Mouse (Mus musculus) megakaryocyte, embryonic 14.5 days (primary cell): ENCODE results near the gene Trpc1. TPM values are rescaled to one million over a fixed set of nuclear protein-coding genes. Genes with fewer than 3 reads are reported as not detected.

Experiments
- H3K27me3 ChIP-seq: replicated peaks from 2 replicates; pipeline ENCODE3; 2012; ENCODE audit warnings: inconsistent platforms
- H3K36me3 ChIP-seq: replicated peaks from 2 replicates; pipeline ENCODE3; 2012; ENCODE audit warnings: low read length, inconsistent platforms, mixed read lengths
- H3K4me1 ChIP-seq: 2 replicates; pipeline ENCODE4 v1.6.1; 2012; ENCODE audit warnings: inconsistent platforms
- H3K4me3 ChIP-seq: replicated peaks from 2 replicates; pipeline ENCODE3; 2012; ENCODE audit warnings: moderate library complexity, mild to moderate bottlenecking, inconsistent platforms
- H3K9me3 ChIP-seq: 2 replicates; pipeline ENCODE4 v1.6.1; 2012; ENCODE audit warnings: inconsistent platforms
- FLI1 ChIP-seq: IDR thresholded peaks from 2 replicates; pipeline ENCODE4 v1.6.1; 2012; ENCODE audit warnings: low read length, inconsistent platforms, mixed read lengths
- GATA1 ChIP-seq: IDR thresholded peaks from 3 replicates; pipeline ENCODE4 v1.6.1; 2012; ENCODE audit warnings: mixed read lengths, low read length, inconsistent platforms, borderline replicate concordance
- polyA plus RNA-seq: library from polyadenylated mRNA; stranded (reverse); fragments of >175 nt; gene quantifications from 2 replicates; pipeline ENCODE4 v1.2.3, GENCODE M21; 2012; ENCODE audit warnings: low replicate concordance; ENCODE audit not compliant: insufficient read depth

Trpc1 gene
- polyA plus RNA-seq, 1 experiment: 1.4 TPM

GRCm38 (mm10) chr9:95699273-95699672, 50.9 kb downstream of the Trpc1 start:
- Histone ChIP-seq H3K4me3 (no peak overlapping the region), H3K27me3 (peaks cover 8% of the 10 kb centered on the region), H3K9me3 (0 out of 2 replicates have a peak, but pooled peaks cover 3% of the 10 kb centered on the region), H3K4me1 (peaks cover 24% of the 10 kb centered on the region), H3K36me3 (peaks cover 5% of the 10 kb centered on the region)
- no peak for TF ChIP-seq GATA1
- TF ChIP-seq FLI1: no peak

DNA sequence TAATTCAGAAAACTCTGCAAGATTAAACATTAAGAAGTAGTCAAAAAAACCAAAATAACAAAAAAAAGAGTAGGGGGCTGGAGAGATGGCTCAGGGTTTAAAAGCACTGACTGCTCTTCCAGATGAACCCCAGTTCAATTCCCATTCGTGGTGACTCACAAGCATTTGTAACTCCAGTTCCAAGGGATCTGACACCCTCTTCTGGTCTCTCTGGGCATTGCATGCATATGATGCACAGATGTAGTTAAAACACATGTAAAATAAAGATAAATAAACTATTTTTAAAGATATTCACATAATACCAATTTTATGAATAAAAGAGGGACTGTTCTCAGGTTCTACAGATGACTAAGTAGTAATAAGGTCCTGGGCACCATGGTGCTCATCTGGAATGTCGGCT, 52.4 kb downstream of the Trpc1 start:
- Histone ChIP-seq H3K4me3 (no peak overlapping the region), H3K27me3 (peaks cover 8% of the 10 kb centered on the region), H3K9me3 (0 out of 2 replicates have a peak, but pooled peaks cover 3% of the 10 kb centered on the region), H3K4me1 (peaks cover 27% of the 10 kb centered on the region), H3K36me3 (peaks cover 3% of the 10 kb centered on the region)
- TF ChIP-seq FLI1 (no peak), GATA1 (no peak)

- TF ChIP-seq FLI1 (no peak), GATA1 (no peak)
- Histone ChIP-seq H3K27me3 (peaks cover 9% of the 10 kb centered on the region), H3K36me3 (peaks cover 3% of the 10 kb centered on the region), H3K4me3 (no peak overlapping the region), H3K4me1 (peaks cover 27% of the 10 kb centered on the region), H3K9me3 (0 out of 2 replicates have a peak, but pooled peaks cover 3% of the 10 kb centered on the region)
Observed at GRCm38 (mm10) chr9:95696581-95696980, 53.6 kb downstream of the Trpc1 start.

DNA sequence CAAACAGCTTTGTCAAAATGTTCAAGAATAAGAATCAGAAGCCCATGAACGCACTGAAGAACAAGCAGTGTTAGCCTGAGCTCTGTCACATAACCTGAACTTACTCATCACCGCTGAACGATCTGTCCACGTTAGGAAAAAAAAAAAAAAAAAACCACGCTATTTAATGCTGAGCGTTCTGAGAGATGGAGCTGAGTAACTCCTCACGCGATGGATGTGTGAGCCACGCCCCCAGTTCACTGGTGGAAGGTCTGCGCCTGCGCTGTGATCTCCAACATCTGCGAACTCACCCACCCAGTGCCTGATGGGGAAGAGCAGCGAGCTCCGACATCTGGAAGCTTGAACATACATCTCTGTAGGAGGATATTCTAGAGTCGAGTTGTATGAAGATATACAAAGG, 55.2 kb downstream of the Trpc1 start:
- Histone ChIP-seq H3K36me3 (no peaks in the 10 kb centered on the region), H3K9me3 (no peaks in the 10 kb centered on the region), H3K4me3 (no peak overlapping the region), H3K4me1 (peaks cover 24% of the 10 kb centered on the region), H3K27me3 (peaks cover 14% of the 10 kb centered on the region)
- TF ChIP-seq GATA1 (no peak), FLI1 (no peak)

- no peak for TF ChIP-seq FLI1
Observed at GRCm38 (mm10) chr9:95694526-95694925, 55.6 kb downstream of the Trpc1 start.

GRCm38 (mm10) chr9:95693528-95694100, 56.6 kb downstream of the Trpc1 start:
- H3K27me3 ChIP-seq: peaks cover 14% of the 10 kb centered on the region
- TF ChIP-seq FLI1: no peak
- no peak for TF ChIP-seq GATA1
- H3K4me3 ChIP-seq: no peak overlapping the region
- H3K4me1 ChIP-seq: peaks cover 23% of the 10 kb centered on the region
- H3K9me3 ChIP-seq: peaks cover 13% of the 10 kb centered on the region
- H3K36me3 ChIP-seq: no peaks in the 10 kb centered on the region

More at GRCm38 (mm10) chr9:95694526-95694925, 55.6 kb downstream of the Trpc1 start:
- Histone ChIP-seq H3K4me3 (peak overlapping the region; percentile 57), H3K9me3 (peaks cover 4% of the 10 kb centered on the region), H3K36me3 (no peaks in the 10 kb centered on the region), H3K4me1 (peaks cover 26% of the 10 kb centered on the region), H3K27me3 (peaks cover 14% of the 10 kb centered on the region)

DNA sequence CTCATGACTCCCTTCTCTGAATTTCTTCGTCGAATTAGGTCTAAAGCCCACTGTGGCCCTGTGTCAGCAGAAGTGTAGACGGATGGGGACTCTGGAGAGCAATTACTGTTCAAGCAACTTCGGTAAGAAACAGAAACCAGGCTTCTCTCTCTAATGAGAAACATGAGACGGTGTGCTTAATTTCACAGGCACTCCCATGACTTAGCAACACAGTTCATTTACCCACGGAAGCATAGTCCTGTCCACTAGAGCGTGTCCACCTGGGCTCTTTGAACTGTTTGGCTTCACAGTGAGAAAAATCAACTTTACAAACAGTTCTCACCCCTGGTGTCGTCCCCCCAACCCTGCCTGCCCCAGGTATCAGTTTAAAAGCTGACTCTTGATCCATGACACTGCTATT, 57.4 kb downstream of the Trpc1 start:
- peaks cover 14% of the 10 kb centered on the region for H3K27me3 ChIP-seq
- peaks cover 15% of the 10 kb centered on the region for H3K9me3 ChIP-seq
- no peak overlapping the region for H3K4me3 ChIP-seq
- no peak for TF ChIP-seq GATA1
- TF ChIP-seq FLI1: no peak
- no peaks in the 10 kb centered on the region for H3K36me3 ChIP-seq
- peaks cover 23% of the 10 kb centered on the region for H3K4me1 ChIP-seq

DNA sequence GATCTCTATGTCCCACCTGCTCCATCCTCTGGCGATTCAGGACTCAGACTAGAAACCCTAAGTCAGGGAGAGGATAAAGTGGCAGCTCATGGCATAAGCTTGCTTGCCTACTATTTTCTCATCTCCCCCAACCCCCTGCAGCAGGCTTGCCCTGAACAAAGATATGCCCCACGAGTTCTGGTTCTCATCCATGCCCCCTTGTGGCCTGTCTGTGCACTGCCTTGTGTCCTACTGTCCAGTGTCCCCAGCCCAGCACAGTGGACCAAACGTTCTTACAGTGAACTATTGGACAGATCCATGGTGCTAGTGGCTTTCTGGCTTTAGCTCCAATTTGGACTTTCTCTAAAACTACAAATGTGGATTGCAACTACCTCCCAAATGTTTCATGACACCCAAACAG, 62.1 kb downstream of the Trpc1 start:
- Histone ChIP-seq H3K4me3 (no peak overlapping the region), H3K27me3 (peaks cover 15% of the 10 kb centered on the region), H3K4me1 (peaks cover 9% of the 10 kb centered on the region), H3K9me3 (peaks cover 15% of the 10 kb centered on the region), H3K36me3 (no peaks in the 10 kb centered on the region)
- TF ChIP-seq FLI1 (no peak), GATA1 (no peak)

- TF ChIP-seq GATA1 (no peak), FLI1 (no peak)
- peaks cover 15% of the 10 kb centered on the region for H3K9me3 ChIP-seq
- peaks cover 6% of the 10 kb centered on the region for H3K4me1 ChIP-seq
- no peaks in the 10 kb centered on the region for H3K36me3 ChIP-seq
- no peak overlapping the region for H3K4me3 ChIP-seq
- H3K27me3 ChIP-seq: peaks cover 12% of the 10 kb centered on the region
Observed at GRCm38 (mm10) chr9:95685660-95686440, 64.3 kb downstream of the Trpc1 start.

DNA sequence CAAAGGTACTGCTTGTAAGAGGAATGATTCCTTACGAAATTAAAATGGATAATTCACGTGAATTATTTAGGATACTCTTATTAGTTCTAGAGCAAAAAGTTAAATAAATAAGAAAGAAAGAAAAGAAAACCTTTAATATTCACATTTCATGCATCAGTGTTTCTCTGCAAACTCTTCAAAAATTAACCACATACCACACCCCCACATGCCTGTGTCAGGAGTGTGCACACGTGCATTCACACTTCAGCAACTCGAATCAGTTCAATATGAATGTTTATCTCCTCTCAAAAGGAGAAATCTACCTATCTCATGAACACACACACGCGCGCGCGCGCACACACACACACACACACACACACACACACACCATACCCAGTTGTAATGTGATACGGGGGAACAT, 69.5 kb downstream of the Trpc1 start:
- H3K36me3 ChIP-seq: no peaks in the 10 kb centered on the region
- H3K9me3 ChIP-seq: no peaks in the 10 kb centered on the region
- H3K27me3 ChIP-seq: peaks cover 20% of the 10 kb centered on the region
- no peak for TF ChIP-seq FLI1
- no peak for TF ChIP-seq GATA1
- H3K4me3 ChIP-seq: no peak overlapping the region
- no peaks in the 10 kb centered on the region for H3K4me1 ChIP-seq
